Mouse (Mus musculus): ENCODE data around the gene Hspa1l. TPM values are rescaled to one million over a fixed set of nuclear protein-coding genes. Genes with fewer than 3 reads are reported as not detected.

Gene Hspa1l
- polyA plus RNA-seq, 1 experiment = 0.48 TPM

- Histone ChIP-seq H3K27ac (replicated peaks; ENCODE audit: low read depth, low read length) (no peak within 1 kb of the TSS), H3K4me3 (ENCODE audit: insufficient read depth, low read depth, low read length) (no peak within 1 kb of the TSS)
Measured at GRCm38 (mm10) chr17:35027277-35028068, 55.0 kb downstream of the Hspa1l start, which contains the start of gene Sapcd1. Gene Sapcd1, minus strand, starts transcription at chr17:35028016.

GRCm38 (mm10) chr17:35028315-35028714 lies 55.8 kb downstream of the Hspa1l start:
- Histone ChIP-seq H3K27ac (replicated peaks; ENCODE audit: low read depth, low read length) (no peak overlapping the region), H3K4me3 (ENCODE audit: insufficient read depth, low read depth, low read length) (no peak overlapping the region), H3K4me1 (ENCODE audit: control insufficient read depth, insufficient read depth, insufficient read length, low read length) (no peaks in the 10 kb centered on the region)

More at GRCm38 (mm10) chr17:35027277-35028068, 55.0 kb downstream of the Hspa1l start, which contains the start of gene Sapcd1:
- H3K4me1 ChIP-seq (ENCODE audit: control insufficient read depth, insufficient read depth, insufficient read length, low read length) = peaks cover 3% of the 10 kb centered on the region; the same call in 1 of the 2 replicates

Other genes starting within 250 kb of the Hspa1l start
- gene C4b, start 228.8 kb upstream of the Hspa1l start, polyA plus RNA-seq (2012; ENCODE audit: insufficient read depth, insufficient read length, missing spikeins) = 17.7 and 28.0 TPM in 2 replicates
- gene Cyp21a1, start 168.1 kb upstream of the Hspa1l start, polyA plus RNA-seq (2012; ENCODE audit: insufficient read depth, insufficient read length, missing spikeins) = not detected in 2 replicates
- 18.5 and 20.3 TPM in 2 replicates for gene Stk19, start 135.8 kb upstream of the Hspa1l start, polyA plus RNA-seq (2012; ENCODE audit: insufficient read depth, insufficient read length, missing spikeins)
- gene Dxo, start 135.7 kb upstream of the Hspa1l start, polyA plus RNA-seq (2012; ENCODE audit: insufficient read depth, insufficient read length, missing spikeins) = 15.3 and 17.2 TPM in 2 replicates
- 15.1 and 24.6 TPM in 2 replicates for gene Skiv2l, start 122.5 kb upstream of the Hspa1l start, polyA plus RNA-seq (2012; ENCODE audit: insufficient read depth, insufficient read length, missing spikeins)
- 25.0 and 41.5 TPM in 2 replicates for gene Nelfe, start 122.3 kb upstream of the Hspa1l start, polyA plus RNA-seq (2012; ENCODE audit: insufficient read depth, insufficient read length, missing spikeins)
- gene Cfb, start 110.2 kb upstream of the Hspa1l start, polyA plus RNA-seq (2012; ENCODE audit: insufficient read depth, insufficient read length, missing spikeins) = 29.3 and 35.1 TPM in 2 replicates
- 3.0 and 3.3 TPM in 2 replicates for gene Zbtb12, start 93.2 kb upstream of the Hspa1l start, polyA plus RNA-seq (2012; ENCODE audit: insufficient read depth, insufficient read length, missing spikeins)
- gene Gm20547, start 90.7 kb upstream of the Hspa1l start, polyA plus RNA-seq (2012; ENCODE audit: insufficient read depth, insufficient read length, missing spikeins) = not detected in 2 replicates
- gene C2, start 74.4 kb upstream of the Hspa1l start, polyA plus RNA-seq (2012; ENCODE audit: insufficient read depth, insufficient read length, missing spikeins) = 6.0 and 12.4 TPM in 2 replicates
- 27.4 and 30.6 TPM in 2 replicates for gene Ehmt2, start 74.2 kb upstream of the Hspa1l start, polyA plus RNA-seq (2012; ENCODE audit: insufficient read depth, insufficient read length, missing spikeins)
- not detected in 2 replicates for gene Slc44a4, start 58.2 kb upstream of the Hspa1l start, polyA plus RNA-seq (2012; ENCODE audit: insufficient read depth, insufficient read length, missing spikeins)
- gene Neu1, start 41.5 kb upstream of the Hspa1l start, polyA plus RNA-seq (2012; ENCODE audit: insufficient read depth, insufficient read length, missing spikeins) = 9.1 and 10.2 TPM in 2 replicates
- 5.2 and 26.8 TPM in 2 replicates for gene Hspa1b, start 13.5 kb upstream of the Hspa1l start, polyA plus RNA-seq (2012; ENCODE audit: insufficient read depth, insufficient read length, missing spikeins)
- not detected in 2 replicates for gene Gm20481, start 2.8 kb upstream of the Hspa1l start, polyA plus RNA-seq (2012; ENCODE audit: insufficient read depth, insufficient read length, missing spikeins)
- gene Hspa1a, start 547 bp upstream of the Hspa1l start, polyA plus RNA-seq (2012; ENCODE audit: insufficient read depth, insufficient read length, missing spikeins) = 6.3 and 18.9 TPM in 2 replicates
- 22.4 and 29.8 TPM in 2 replicates for gene Lsm2, start 9.2 kb downstream of the Hspa1l start, polyA plus RNA-seq (2012; ENCODE audit: insufficient read depth, insufficient read length, missing spikeins)
- 12.7 and 14.2 TPM in 2 replicates for gene Vars, start 28.3 kb downstream of the Hspa1l start, polyA plus RNA-seq (2012; ENCODE audit: insufficient read depth, insufficient read length, missing spikeins)
- gene Vwa7, start 43.9 kb downstream of the Hspa1l start, polyA plus RNA-seq (2012; ENCODE audit: insufficient read depth, insufficient read length, missing spikeins) = not detected in 2 replicates
- not detected in 2 replicates for gene Sapcd1, start 55.3 kb downstream of the Hspa1l start, polyA plus RNA-seq (2012; ENCODE audit: insufficient read depth, insufficient read length, missing spikeins)
- not detected in 2 replicates for gene Msh5, start 74.0 kb downstream of the Hspa1l start, polyA plus RNA-seq (2012; ENCODE audit: insufficient read depth, insufficient read length, missing spikeins)
- gene Clic1, start 77.3 kb downstream of the Hspa1l start, polyA plus RNA-seq (2012; ENCODE audit: insufficient read depth, insufficient read length, missing spikeins) = 13.6 and 16.8 TPM in 2 replicates
- 9.4 and 11.6 TPM in 2 replicates for gene Ddah2, start 86.3 kb downstream of the Hspa1l start, polyA plus RNA-seq (2012; ENCODE audit: insufficient read depth, insufficient read length, missing spikeins)
- not detected in 2 replicates for gene Ly6g6c, start 92.7 kb downstream of the Hspa1l start, polyA plus RNA-seq (2012; ENCODE audit: insufficient read depth, insufficient read length, missing spikeins)
- not detected in 2 replicates for gene Mpig6b, start 93.5 kb downstream of the Hspa1l start, polyA plus RNA-seq (2012; ENCODE audit: insufficient read depth, insufficient read length, missing spikeins)
- not detected in 2 replicates for gene Ly6g6e, start 104.2 kb downstream of the Hspa1l start, polyA plus RNA-seq (2012; ENCODE audit: insufficient read depth, insufficient read length, missing spikeins)
- 3.0 TPM in 1 of 2 replicates, not detected in the other for gene Ly6g6d, start 105.4 kb downstream of the Hspa1l start, polyA plus RNA-seq (2012; ENCODE audit: insufficient read depth, insufficient read length, missing spikeins)
- not detected in 2 replicates for gene Ly6g6f, start 112.9 kb downstream of the Hspa1l start, polyA plus RNA-seq (2012; ENCODE audit: insufficient read depth, insufficient read length, missing spikeins)
- gene Abhd16a, start 116.6 kb downstream of the Hspa1l start, polyA plus RNA-seq (2012; ENCODE audit: insufficient read depth, insufficient read length, missing spikeins) = 43.3 and 44.8 TPM in 2 replicates
- not detected in 2 replicates for gene Ly6g5c, start 135.6 kb downstream of the Hspa1l start, polyA plus RNA-seq (2012; ENCODE audit: insufficient read depth, insufficient read length, missing spikeins)
- not detected in 2 replicates for gene Ly6g5b, start 142.7 kb downstream of the Hspa1l start, polyA plus RNA-seq (2012; ENCODE audit: insufficient read depth, insufficient read length, missing spikeins)
- gene Gpank1, start 148.8 kb downstream of the Hspa1l start, polyA plus RNA-seq (2012; ENCODE audit: insufficient read depth, insufficient read length, missing spikeins) = 7.9 and 12.8 TPM in 2 replicates
- gene Csnk2b, start 149.3 kb downstream of the Hspa1l start, polyA plus RNA-seq (2012; ENCODE audit: insufficient read depth, insufficient read length, missing spikeins) = 138 and 147 TPM in 2 replicates
- gene D17H6S53E, start 153.7 kb downstream of the Hspa1l start, polyA plus RNA-seq (2012; ENCODE audit: insufficient read depth, insufficient read length, missing spikeins) = 12.8 and 17.2 TPM in 2 replicates
- gene Apom, start 159.3 kb downstream of the Hspa1l start, polyA plus RNA-seq (2012; ENCODE audit: insufficient read depth, insufficient read length, missing spikeins) = not detected in 2 replicates
- 119 and 160 TPM in 2 replicates for gene Bag6, start 162.5 kb downstream of the Hspa1l start, polyA plus RNA-seq (2012; ENCODE audit: insufficient read depth, insufficient read length, missing spikeins)
- 42.9 and 81.7 TPM in 2 replicates for gene Prrc2a, start 192.2 kb downstream of the Hspa1l start, polyA plus RNA-seq (2012; ENCODE audit: insufficient read depth, insufficient read length, missing spikeins)
- gene Aif1, start 203.4 kb downstream of the Hspa1l start, polyA plus RNA-seq (2012; ENCODE audit: insufficient read depth, insufficient read length, missing spikeins) = 10.5 and 14.3 TPM in 2 replicates
- 12.2 and 16.4 TPM in 2 replicates for gene Lst1, start 215.7 kb downstream of the Hspa1l start, polyA plus RNA-seq (2012; ENCODE audit: insufficient read depth, insufficient read length, missing spikeins)
- not detected in 2 replicates for gene Ltb, start 221.7 kb downstream of the Hspa1l start, polyA plus RNA-seq (2012; ENCODE audit: insufficient read depth, insufficient read length, missing spikeins)
- gene Tnf, start 229.3 kb downstream of the Hspa1l start, polyA plus RNA-seq (2012; ENCODE audit: insufficient read depth, insufficient read length, missing spikeins) = not detected in 2 replicates
- not detected in 2 replicates for gene Lta, start 232.6 kb downstream of the Hspa1l start, polyA plus RNA-seq (2012; ENCODE audit: insufficient read depth, insufficient read length, missing spikeins)
- not detected in 2 replicates for gene Gm16181, start 248.1 kb downstream of the Hspa1l start, polyA plus RNA-seq (2012; ENCODE audit: insufficient read depth, insufficient read length, missing spikeins)